Mouse (Mus musculus) cerebellum, adult 11-12 months (tissue): ENCODE data around the gene Flt3l.
A peak's percentile ranks its signal among the peaks of the same experiment; 100 is the strongest.

Experiments
- DNase-seq: peaks from one replicate; pipeline ENCODE4 v3.0.0; 2022

Flt3l gene

GRCm38 (mm10) chr7:45141319-45141718 is 5.1 kb upstream of the Flt3l start:
- no peak for DNase-seq

- no peak for DNase-seq
Measured at GRCm38 (mm10) chr7:45139904-45140723, 3.9 kb upstream of the Flt3l start.

DNA sequence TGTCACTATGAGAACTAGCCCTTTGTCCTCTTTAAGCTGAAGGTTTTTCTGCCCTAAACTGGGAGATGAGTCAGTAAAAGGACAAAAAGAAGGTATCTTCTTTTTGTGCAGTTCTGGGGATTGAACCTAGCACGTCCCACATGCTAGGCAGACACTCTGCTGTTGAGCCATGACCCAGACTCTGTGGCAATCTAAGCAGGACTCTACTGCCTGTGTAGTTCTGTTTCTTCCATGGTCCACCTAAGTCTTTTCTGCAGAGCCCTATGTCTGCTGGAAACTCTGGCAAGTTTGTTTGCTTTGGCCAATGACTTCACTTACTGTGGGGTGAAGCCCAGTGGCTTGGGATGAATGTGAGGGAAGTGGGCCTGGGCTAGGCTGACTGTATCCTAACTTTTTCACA is 2.2 kb upstream of the Flt3l start:
- DNase-seq = no peak

- peak; percentile 32 for DNase-seq
Measured at GRCm38 (mm10) chr7:45137171-45138006, 1.2 kb upstream of the Flt3l start.

GRCm38 (mm10) chr7:45135370-45135769 is 862 bp downstream of the Flt3l start:
- DNase-seq = no peak

DNA sequence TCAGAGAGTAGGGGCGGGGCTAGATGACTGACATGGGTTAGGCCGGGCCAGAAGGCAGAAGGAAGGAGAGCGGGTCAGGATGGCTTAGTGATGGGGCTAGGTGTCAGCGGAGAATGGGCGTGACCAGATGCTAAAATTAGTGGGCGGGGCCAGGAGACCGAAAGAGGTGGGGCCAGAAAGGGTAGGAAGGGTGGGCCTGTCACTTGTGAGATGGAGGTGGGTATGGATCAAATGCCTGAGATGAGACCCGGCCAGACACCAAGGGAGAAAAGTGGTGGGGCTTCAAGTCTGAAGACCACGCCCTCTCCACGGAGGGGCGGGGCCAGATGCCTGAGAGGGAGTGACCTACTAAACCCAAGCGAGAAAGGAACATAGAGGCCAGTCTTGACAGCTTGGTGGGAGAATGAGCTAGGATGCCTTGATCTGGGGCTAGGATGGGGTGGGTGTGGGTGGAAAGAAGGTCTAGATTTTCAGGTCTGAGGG is 1.6 kb downstream of the Flt3l start:
- peak; percentile 49 for DNase-seq

- DNase-seq = peak; percentile 33
Measured at GRCm38 (mm10) chr7:45133446-45134159, 2.6 kb downstream of the Flt3l start.

DNA sequence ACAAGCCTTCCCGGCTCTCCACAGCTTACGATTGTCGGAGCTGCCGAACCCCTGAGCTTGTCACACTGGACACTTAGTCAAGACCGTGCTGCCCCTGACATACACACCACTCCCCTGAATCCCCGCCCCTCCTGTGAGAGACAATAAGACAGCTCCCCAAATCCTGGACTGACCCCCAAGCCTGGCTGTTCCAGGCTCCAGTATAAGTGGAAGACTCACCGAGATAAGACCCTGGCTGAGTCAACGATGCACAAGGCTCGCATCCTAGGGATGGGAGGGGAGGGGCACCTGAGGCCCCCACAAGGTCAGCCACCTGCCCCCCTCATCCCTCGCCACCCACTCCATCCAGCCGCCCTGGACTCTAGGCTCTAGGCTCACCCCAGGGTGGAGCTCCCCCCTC is 4.4 kb downstream of the Flt3l start:
- peak; percentile 50 for DNase-seq

DNA sequence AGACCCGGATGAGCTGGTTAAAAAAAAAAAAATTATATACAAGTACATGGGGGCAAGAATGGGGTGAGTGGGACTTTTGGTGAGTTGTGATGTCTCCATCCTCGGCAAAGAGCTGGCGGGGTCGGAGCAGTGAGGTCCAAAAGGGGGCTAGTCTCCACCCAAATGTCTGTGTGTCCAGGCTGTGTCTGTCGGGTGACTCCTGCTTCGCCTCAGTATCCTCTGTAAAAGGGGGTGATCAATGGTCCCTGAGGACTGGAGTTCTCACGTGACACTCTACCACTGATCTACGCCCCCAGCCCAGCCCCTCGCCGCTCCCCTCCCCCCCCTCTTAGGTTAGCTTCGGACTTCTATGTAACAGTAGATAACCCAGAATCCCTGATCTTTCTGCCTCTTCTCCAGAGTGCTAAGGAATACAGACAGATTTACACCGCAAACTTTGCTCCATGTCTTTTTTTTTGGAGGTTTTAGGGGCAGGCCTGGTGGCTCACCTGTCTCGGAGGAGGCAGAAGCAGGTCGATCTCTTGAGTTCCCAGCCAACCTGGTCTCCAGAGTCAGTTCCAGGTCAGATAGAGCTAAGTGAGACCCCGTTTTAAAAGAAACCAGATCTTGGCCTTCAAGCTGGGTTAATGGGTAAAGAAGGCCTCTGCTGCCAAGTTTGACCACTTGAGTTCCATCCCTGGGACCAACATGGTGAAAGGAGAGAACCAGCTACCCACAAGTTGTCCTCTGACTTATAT is 6.3 kb downstream of the Flt3l start:
- peak; percentile 65 for DNase-seq

DNA sequence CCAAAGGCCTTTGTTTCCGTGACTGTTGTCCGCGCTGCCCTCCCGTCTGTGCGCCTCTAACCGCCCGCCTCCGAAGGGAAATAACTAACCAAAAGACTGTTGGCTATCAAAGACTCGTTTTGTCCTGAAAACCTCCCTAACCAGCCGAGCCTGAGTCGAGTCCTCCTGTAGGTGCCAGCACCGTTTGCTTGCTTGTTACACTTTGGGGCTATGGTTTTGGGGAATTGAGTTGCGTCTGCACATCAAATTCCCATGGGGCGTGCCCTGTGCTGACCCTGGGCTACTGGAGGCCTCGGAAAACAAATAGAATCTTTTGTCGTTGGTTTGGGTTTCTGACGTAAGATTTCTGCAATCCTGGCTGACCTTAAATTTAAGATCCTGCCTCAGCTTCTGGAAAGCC is 6.9 kb downstream of the Flt3l start:
- DNase-seq = no peak

DNA sequence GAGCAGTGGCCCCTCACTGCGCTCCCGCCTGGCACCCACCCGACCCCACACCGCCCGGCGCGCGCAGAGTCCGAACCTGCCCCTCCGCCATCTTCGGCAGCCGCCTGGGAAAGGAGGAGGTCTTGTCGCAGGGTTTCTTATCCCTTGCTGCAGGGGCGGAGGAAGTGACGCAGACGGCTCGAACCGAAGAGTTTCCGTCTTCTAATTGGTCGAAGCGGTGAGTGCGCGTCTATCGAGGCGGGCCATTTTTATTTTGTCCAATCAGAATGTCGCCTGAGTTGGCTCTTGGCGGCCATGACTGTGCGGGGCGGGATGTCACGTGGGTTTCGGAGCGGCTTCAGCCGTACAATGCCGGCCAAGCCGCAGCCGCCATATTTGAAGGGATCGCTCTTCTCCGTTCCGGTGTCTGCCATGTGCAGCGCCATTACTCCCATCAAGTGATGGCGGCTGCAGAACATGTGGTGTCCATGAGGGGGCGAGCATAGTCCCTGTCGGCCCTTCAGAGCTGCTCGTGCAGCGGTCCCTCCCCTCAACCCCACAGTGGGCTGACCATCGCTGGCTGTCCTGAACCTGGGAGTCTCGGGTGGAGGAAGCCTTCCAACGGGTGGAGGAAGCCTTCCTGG is 7.5 kb downstream of the Flt3l start, which contains the start of gene Rpl13a:
Gene Rpl13a (minus strand): TSS at position 138 of the 623 bp plus-strand sequence.
- peak; percentile 100 for DNase-seq

DNA sequence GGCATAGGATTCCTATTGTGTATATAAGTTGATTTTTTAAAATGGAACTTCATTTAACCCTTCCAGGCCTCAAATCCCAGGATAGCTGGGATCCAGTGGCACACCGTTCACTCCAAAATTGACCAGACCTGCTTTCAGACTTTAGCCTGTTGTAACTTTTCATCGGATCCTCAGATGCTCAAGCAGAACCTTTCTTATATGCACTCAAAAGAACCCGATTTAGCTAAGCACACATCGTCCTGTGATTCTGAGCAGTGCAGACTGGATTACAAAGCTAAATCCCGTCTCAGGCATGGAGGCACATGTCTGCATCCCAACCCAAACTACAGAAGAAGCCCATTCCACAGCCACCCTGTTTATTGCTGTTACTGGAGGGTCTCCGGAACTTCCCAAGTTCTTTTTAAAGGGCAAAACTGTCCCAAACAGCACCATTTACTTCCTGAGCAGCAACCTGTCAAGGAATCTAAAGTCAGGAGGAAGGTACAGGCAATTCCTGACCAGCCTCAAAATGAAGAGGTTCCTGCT is 8.5 kb downstream of the Flt3l start:
- DNase-seq = no peak

GRCm38 (mm10) chr7:45126844-45127699 is 9.2 kb downstream of the Flt3l start:
- DNase-seq = peak; percentile 49

DNA sequence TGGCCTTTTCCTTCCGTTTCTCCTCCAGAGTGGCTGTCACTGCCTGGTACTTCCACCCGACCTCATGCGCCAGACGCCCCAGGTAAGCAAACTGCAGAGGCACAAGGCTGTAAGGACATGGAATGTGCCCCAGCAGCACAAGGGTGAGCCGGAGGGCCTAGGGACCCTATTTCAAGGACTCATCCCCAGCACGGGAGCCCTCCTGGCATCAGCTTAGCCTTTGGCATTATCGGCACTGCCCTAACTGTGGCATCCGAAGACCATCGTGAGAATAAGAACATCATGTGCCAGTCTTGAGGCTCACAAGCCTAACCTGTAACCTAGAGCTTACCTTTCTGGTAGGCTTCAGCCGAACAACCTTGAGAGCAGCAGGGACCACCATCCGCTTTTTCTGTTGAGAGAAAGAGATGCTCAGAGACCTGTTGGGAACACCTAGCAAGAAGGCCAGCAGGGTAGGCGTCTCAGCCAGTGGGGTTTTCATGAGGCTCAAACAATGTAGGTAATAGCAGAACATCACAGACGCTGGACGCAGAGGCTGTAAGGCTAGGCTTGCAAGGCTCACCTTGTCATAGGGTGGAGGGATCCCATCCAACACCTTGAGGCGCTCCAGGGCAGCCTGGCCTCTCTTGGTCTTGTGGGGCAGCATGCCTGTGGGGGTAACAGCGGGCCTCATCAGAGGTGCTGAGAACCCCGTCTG is 9.9 kb downstream of the Flt3l start:
- peak; percentile 54 for DNase-seq

GRCm38 (mm10) chr7:45125649-45126048 is 10.6 kb downstream of the Flt3l start:
- peak; percentile 46 for DNase-seq

DNA sequence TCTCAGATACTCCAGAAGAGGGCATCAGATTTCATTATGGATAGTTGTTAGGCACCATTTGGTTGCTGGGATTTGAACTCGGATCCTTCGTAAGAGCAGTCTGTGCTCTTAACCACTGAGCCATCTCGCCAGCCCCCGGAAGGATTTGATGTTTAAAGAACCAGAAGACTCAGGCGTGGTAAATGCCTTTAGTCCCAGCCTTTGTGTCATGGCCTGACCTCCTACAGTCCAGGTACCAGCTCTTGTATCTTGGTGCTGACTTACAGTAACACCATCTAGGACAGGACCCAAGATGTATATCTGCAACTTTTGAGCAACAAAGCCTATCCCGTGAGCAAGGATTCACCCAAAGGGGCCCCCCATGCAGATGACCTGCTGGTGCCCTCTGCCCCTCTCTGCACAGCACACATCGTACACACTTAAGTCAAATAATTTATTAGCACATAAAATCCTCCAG is 11.1 kb downstream of the Flt3l start:
- DNase-seq = no peak

DNA sequence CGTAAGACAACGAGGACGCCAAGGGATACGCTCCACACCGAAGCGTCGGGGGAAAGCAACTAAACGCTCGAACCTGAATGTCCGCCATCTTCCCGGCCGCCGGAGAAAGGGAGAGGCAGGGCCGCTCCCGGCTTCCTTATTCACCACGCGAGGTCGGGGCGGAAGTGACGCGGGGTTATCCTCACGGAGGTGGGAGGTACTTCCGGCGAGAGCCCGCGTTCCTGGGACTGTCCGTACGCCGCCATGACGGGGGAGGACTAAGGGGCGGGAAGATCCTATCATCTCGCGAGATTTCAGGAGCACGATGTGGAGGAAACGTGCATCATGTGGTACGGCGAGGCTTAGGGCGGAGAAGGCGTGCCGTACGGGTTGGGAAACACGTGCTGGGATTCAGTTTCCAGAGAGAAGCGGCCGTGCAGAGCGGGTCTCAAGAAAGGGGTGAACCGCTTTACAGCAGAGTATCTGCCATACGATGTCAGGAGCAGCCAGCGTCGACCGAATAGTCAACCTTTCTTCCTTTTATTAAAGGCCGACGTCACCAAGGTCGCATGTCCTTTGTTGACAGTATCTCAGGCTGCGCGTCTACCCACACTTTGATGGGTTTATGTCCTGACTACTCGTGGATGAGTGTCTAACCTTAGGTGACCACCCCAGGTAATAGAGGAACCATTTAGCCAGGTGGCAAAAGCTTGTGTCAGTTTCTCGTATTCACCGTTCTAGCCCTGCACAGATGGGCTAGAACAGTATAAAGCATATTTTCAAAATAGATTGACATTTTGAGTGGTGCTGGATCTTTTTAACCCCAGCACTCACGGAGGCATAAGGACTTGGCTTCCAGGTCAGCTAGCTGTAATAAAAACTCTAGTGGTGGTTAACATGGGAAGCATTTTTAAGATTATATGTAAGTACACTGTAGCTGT is 11.7 kb downstream of the Flt3l start, which contains the start of gene Rps11:
Gene Rps11 (minus strand): TSS at position 216 of the 920 bp plus-strand sequence.
- peak; percentile 99 for DNase-seq

GRCm38 (mm10) chr7:45123186-45123570 is 13.1 kb downstream of the Flt3l start:
- DNase-seq = peak; percentile 41
